Mouse (Mus musculus) erythroblast, embryonic 14.5 days (primary cell): ENCODE results near the gene Gm17334.

ENCODE experiments used
- GATA1 ChIP-seq: IDR thresholded peaks from 2 replicates; pipeline ENCODE4 v1.6.1; 2012; ENCODE audit warnings: low read length, inconsistent platforms, mixed read lengths
- TAL1 ChIP-seq: IDR thresholded peaks from 3 replicates; pipeline ENCODE4 v1.6.1; 2012; ENCODE audit warnings: low read length, inconsistent platforms, mixed read lengths

- TF ChIP-seq GATA1: no peak
- TF ChIP-seq TAL1: no peak
These were observed 23.6 kb upstream of the Gm17334 start for GRCm38 (mm10) chr11:53796409-53797151.
